Mouse (Mus musculus): ENCODE results near the gene Zfp512b. TPM values are rescaled to one million over a fixed set of nuclear protein-coding genes. Genes with fewer than 3 reads are reported as not detected.

Zfp512b gene
- polyA plus RNA-seq, 1 experiment = 15.7 TPM

- Histone ChIP-seq H3K27me3 (ENCODE audit: control insufficient read depth, insufficient read depth, low read length) (no peaks in the 10 kb centered on the region), H3K27ac (ENCODE audit: insufficient read depth, low read depth, low read length) (no peak overlapping the region), H3K4me3 (ENCODE audit: low read depth, low read length) (no peak overlapping the region), H3K4me1 (ENCODE audit: control insufficient read depth, insufficient read depth, insufficient read length, low read length) (no peaks in the 10 kb centered on the region), H3K36me3 (ENCODE audit: control insufficient read depth, insufficient read depth, low read length) (peaks cover 29% of the 10 kb centered on the region)
- 95% methylated on average over 15 of the region's 15 CpGs for WGBS
- TF ChIP-seq CTCF (IDR thresholded peaks at IDR 0.05; ENCODE audit: extremely low read depth, insufficient read length, insufficient replicate concordance, low read depth, low read length) (no peak), POLR2A (IDR thresholded peaks at IDR 0.05; ENCODE audit: low read depth, low read length) (no peak)
Measured at GRCm38 (mm10) chr2:181572921-181573920, 19.4 kb downstream of the Zfp512b start.

GRCm38 (mm10) chr2:181571941-181572670 lies 20.5 kb downstream of the Zfp512b start:
- Histone ChIP-seq H3K4me1 (ENCODE audit: control insufficient read depth, insufficient read depth, insufficient read length, low read length) (no peaks in the 10 kb centered on the region), H3K27ac (ENCODE audit: insufficient read depth, low read depth, low read length) (no peak overlapping the region), H3K4me3 (ENCODE audit: low read depth, low read length) (no peak overlapping the region), H3K36me3 (ENCODE audit: control insufficient read depth, insufficient read depth, low read length) (peaks cover 29% of the 10 kb centered on the region), H3K27me3 (ENCODE audit: control insufficient read depth, insufficient read depth, low read length) (no peaks in the 10 kb centered on the region)
- WGBS = 94% methylated on average over 11 of the region's 11 CpGs
- TF ChIP-seq POLR2A (IDR thresholded peaks at IDR 0.05; ENCODE audit: low read depth, low read length) = no peak
- no peak for TF ChIP-seq CTCF (IDR thresholded peaks at IDR 0.05; ENCODE audit: extremely low read depth, insufficient read length, insufficient replicate concordance, low read depth, low read length)

- Histone ChIP-seq H3K4me3 (ENCODE audit: low read depth, low read length) (no peak overlapping the region), H3K36me3 (ENCODE audit: control insufficient read depth, insufficient read depth, low read length) (peaks cover 29% of the 10 kb centered on the region), H3K4me1 (ENCODE audit: control insufficient read depth, insufficient read depth, insufficient read length, low read length) (no peaks in the 10 kb centered on the region), H3K27ac (ENCODE audit: insufficient read depth, low read depth, low read length) (no peak overlapping the region), H3K27me3 (ENCODE audit: control insufficient read depth, insufficient read depth, low read length) (no peaks in the 10 kb centered on the region)
- TF ChIP-seq CTCF (IDR thresholded peaks at IDR 0.05; ENCODE audit: extremely low read depth, insufficient read length, insufficient replicate concordance, low read depth, low read length) = no peak
- TF ChIP-seq POLR2A (IDR thresholded peaks at IDR 0.05; ENCODE audit: low read depth, low read length) = no peak
- 65% methylated on average over 6 of the region's 6 CpGs for WGBS
Measured at GRCm38 (mm10) chr2:181570921-181571595, 21.5 kb downstream of the Zfp512b start.

DNA sequence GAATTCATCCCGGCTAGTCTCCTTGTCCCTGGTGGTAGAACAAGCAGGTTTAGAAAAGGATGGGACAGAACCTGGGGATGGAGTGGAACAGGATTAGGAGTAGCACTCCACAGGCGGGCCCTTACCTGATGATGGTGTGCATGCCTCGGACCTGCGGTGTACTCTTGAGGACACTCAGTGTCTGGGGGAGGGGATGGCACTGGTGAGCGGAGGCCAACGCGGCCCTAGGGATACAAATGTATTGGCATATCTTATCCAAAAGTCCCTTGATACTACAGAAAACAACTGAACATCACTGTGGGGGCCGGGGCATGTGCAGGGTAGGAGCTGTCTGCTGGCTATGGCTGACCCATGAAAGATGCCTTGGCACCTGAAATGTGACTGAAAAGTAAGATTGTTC lies 22.2 kb downstream of the Zfp512b start:
- Histone ChIP-seq H3K27ac (ENCODE audit: insufficient read depth, low read depth, low read length) (no peak overlapping the region), H3K36me3 (ENCODE audit: control insufficient read depth, insufficient read depth, low read length) (peaks cover 29% of the 10 kb centered on the region), H3K4me3 (ENCODE audit: low read depth, low read length) (no peak overlapping the region), H3K27me3 (ENCODE audit: control insufficient read depth, insufficient read depth, low read length) (no peaks in the 10 kb centered on the region), H3K4me1 (ENCODE audit: control insufficient read depth, insufficient read depth, insufficient read length, low read length) (no peaks in the 10 kb centered on the region)
- 89% methylated on average over 8 of the region's 8 CpGs for WGBS
- TF ChIP-seq CTCF (IDR thresholded peaks at IDR 0.05; ENCODE audit: extremely low read depth, insufficient read length, insufficient replicate concordance, low read depth, low read length) = no peak

DNA sequence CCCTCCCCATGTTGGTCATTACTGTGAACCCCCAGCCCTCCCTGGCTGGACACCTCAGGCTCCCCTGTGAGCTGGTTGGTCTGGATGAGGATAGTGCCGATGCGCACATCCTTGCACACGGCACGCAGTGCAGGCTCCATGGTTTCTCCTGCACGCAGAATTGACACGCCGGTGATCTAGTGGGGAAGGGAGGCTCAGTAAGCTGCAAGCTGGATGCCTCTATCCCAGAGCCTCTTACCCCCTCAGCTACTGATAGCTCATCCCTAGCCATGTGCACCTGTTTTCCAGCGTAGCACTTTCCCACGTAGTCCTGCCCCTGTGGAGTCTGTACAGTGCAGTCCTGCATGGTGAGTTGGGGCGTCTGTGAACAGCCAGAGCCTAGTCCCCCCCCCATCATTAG lies 22.7 kb downstream of the Zfp512b start:
- no peak for TF ChIP-seq POLR2A (IDR thresholded peaks at IDR 0.05; ENCODE audit: low read depth, low read length)
- TF ChIP-seq CTCF (IDR thresholded peaks at IDR 0.05; ENCODE audit: extremely low read depth, insufficient read length, insufficient replicate concordance, low read depth, low read length) = no peak
- no peaks in the 10 kb centered on the region for H3K4me1 ChIP-seq (ENCODE audit: control insufficient read depth, insufficient read depth, insufficient read length, low read length)
- no peaks in the 10 kb centered on the region for H3K27me3 ChIP-seq (ENCODE audit: control insufficient read depth, insufficient read depth, low read length)
- 94% methylated on average over 10 of the region's 10 CpGs for WGBS
- no peak overlapping the region for H3K27ac ChIP-seq (ENCODE audit: insufficient read depth, low read depth, low read length)
- peaks cover 29% of the 10 kb centered on the region for H3K36me3 ChIP-seq (ENCODE audit: control insufficient read depth, insufficient read depth, low read length)
- no peak overlapping the region for H3K4me3 ChIP-seq (ENCODE audit: low read depth, low read length)

GRCm38 (mm10) chr2:181568272-181569008 lies 24.2 kb downstream of the Zfp512b start:
- Histone ChIP-seq H3K4me1 (ENCODE audit: control insufficient read depth, insufficient read depth, insufficient read length, low read length) (no peaks in the 10 kb centered on the region), H3K27me3 (ENCODE audit: control insufficient read depth, insufficient read depth, low read length) (no peaks in the 10 kb centered on the region), H3K4me3 (ENCODE audit: low read depth, low read length) (no peak overlapping the region), H3K27ac (ENCODE audit: insufficient read depth, low read depth, low read length) (no peak overlapping the region), H3K36me3 (ENCODE audit: control insufficient read depth, insufficient read depth, low read length) (peaks cover 16% of the 10 kb centered on the region)
- 74% methylated on average over 7 of the region's 7 CpGs for WGBS
- peak; percentile 57; the same call in 1 of the 2 replicates for TF ChIP-seq CTCF (IDR thresholded peaks at IDR 0.05; ENCODE audit: extremely low read depth, insufficient read length, insufficient replicate concordance, low read depth, low read length)
- TF ChIP-seq POLR2A (IDR thresholded peaks at IDR 0.05; ENCODE audit: low read depth, low read length) = no peak
